Mouse (Mus musculus) cerebellum, adult 2 months (tissue): ENCODE measurements around the gene Gm7075. TPM values are rescaled to one million over a fixed set of nuclear protein-coding genes. Genes with fewer than 3 reads are reported as not detected.
A peak's percentile ranks its signal among the peaks of the same experiment; 100 is the strongest.

Experiments used
- DNase-seq, 2 experiments: peaks; one replicate each; pipeline ENCODE4 v3.0.0; 2021
- H3K27ac ChIP-seq: fragments of 200-500 bp; 2 replicates; pipeline ENCODE4 v1.5.1; 2012; ENCODE audit warnings: low read length, control low read depth, inconsistent platforms; ENCODE audit not compliant: insufficient read depth
- H3K27me3 ChIP-seq: fragments of 200-500 bp; 2 replicates; pipeline ENCODE4 v1.6.1; 2012; ENCODE audit warnings: inconsistent platforms, mild to moderate bottlenecking, low read length, moderate library complexity; ENCODE audit not compliant: control insufficient read depth, insufficient read depth
- H3K4me1 ChIP-seq: fragments of 200-500 bp; 2 replicates; pipeline ENCODE4 v1.6.1; 2011; ENCODE audit warnings: low read length; ENCODE audit not compliant: control insufficient read depth, insufficient read depth
- H3K4me3 ChIP-seq: fragments of 200-500 bp; replicated peaks from 2 replicates; pipeline ENCODE3; 2011; ENCODE audit warnings: mild to moderate bottlenecking, low read depth, low read length, control low read depth; ENCODE audit not compliant: insufficient read depth
- CTCF ChIP-seq: fragments of 200-500 bp; IDR thresholded peaks from 2 replicates; pipeline ENCODE4 v1.5.1; 2011; ENCODE audit warnings: low read depth, mild to moderate bottlenecking, control low read depth, low read length, moderate library complexity, borderline replicate concordance; ENCODE audit not compliant: insufficient read depth
- POLR2A ChIP-seq: fragments of 200-500 bp; IDR thresholded peaks from 2 replicates; pipeline ENCODE4 v1.6.1; 2011; ENCODE audit warnings: low read length, control low read depth, borderline replicate concordance; ENCODE audit not compliant: insufficient read depth
- WGBS: fragments of 180-500 bp; shearing (Covaris S2); methylation state at CpG from one replicate; pipeline ENCODE4 v1.1.7; 2018; 5-methylcytosine and 5-hydroxymethylcytosine counted together
- polyA plus RNA-seq: library from polyadenylated mRNA; depleted of rRNA; stranded (reverse); fragments of >200 nt; gene quantifications from 2 replicates; pipeline ENCODE4 v1.2.3, GENCODE M21; 2012

The Gm7075 gene
- polyA plus RNA-seq, 1 experiment, result not detected

GRCm38 (mm10) chr10:63439694-63440228 lies 18.2 kb upstream of the Gm7075 start:
- no peak for TF ChIP-seq POLR2A
- no peak for TF ChIP-seq CTCF
- no peak overlapping the region for H3K27ac ChIP-seq
- no peak for DNase-seq
- H3K27me3 ChIP-seq, result no peaks in the 10 kb centered on the region
- 75% methylated on average over 7 of the region's 7 CpGs for WGBS
- no peak overlapping the region for H3K4me3 ChIP-seq
- H3K4me1 ChIP-seq, result no peaks in the 10 kb centered on the region

- TF ChIP-seq CTCF (no peak), POLR2A (no peak)
- Histone ChIP-seq H3K27ac (no peak overlapping the region), H3K27me3 (no peaks in the 10 kb centered on the region), H3K4me3 (no peak overlapping the region), H3K4me1 (no peaks in the 10 kb centered on the region)
- DNase-seq, result no peak
Observed at GRCm38 (mm10) chr10:63438736-63439262, 17.2 kb upstream of the Gm7075 start.

GRCm38 (mm10) chr10:63432887-63433286 lies 11.3 kb upstream of the Gm7075 start:
- Histone ChIP-seq H3K4me3 (no peak overlapping the region), H3K27ac (no peak overlapping the region), H3K27me3 (no peaks in the 10 kb centered on the region), H3K4me1 (no peaks in the 10 kb centered on the region)
- no peak for DNase-seq
- TF ChIP-seq POLR2A, result no peak
- no peak for TF ChIP-seq CTCF
- 77% methylated on average over 2 of the region's 2 CpGs for WGBS

GRCm38 (mm10) chr10:63432099-63432498 lies 10.5 kb upstream of the Gm7075 start:
- Histone ChIP-seq H3K27ac (no peak overlapping the region), H3K4me1 (no peaks in the 10 kb centered on the region), H3K27me3 (no peaks in the 10 kb centered on the region), H3K4me3 (no peak overlapping the region)
- no peak for TF ChIP-seq POLR2A
- no peak for TF ChIP-seq CTCF
- 88% methylated on average over 8 of the region's 8 CpGs for WGBS
- no peak for DNase-seq

GRCm38 (mm10) chr10:63431221-63431736 lies 9.7 kb upstream of the Gm7075 start:
- no peak for DNase-seq
- no peak overlapping the region for H3K27ac ChIP-seq
- TF ChIP-seq CTCF, result no peak
- no peak for TF ChIP-seq POLR2A
- H3K4me3 ChIP-seq, result no peak overlapping the region
- H3K4me1 ChIP-seq, result no peaks in the 10 kb centered on the region
- WGBS, result 88% methylated on average over 7 of the region's 7 CpGs
- no peaks in the 10 kb centered on the region for H3K27me3 ChIP-seq

- DNase-seq, result peak; percentile 88 to 91
- TF ChIP-seq CTCF, result no peak
- no peak for TF ChIP-seq POLR2A
- H3K4me1 ChIP-seq, result no peaks in the 10 kb centered on the region
- H3K27me3 ChIP-seq, result no peaks in the 10 kb centered on the region
- no peak within 1 kb of the TSS for H3K27ac ChIP-seq
- under 1% methylated on average over 55 of the region's 55 CpGs for WGBS
- peak within 1 kb of the TSS; percentile 70 for H3K4me3 ChIP-seq
Observed at GRCm38 (mm10) chr10:63429785-63430305, 8.3 kb upstream of the Gm7075 start, which contains the start of gene Ctnna3. Gene Ctnna3 (plus strand): TSS chr10:63430098.

- Histone ChIP-seq H3K27ac (no peak overlapping the region), H3K4me3 (peak overlapping the region; percentile 70), H3K27me3 (no peaks in the 10 kb centered on the region), H3K4me1 (no peaks in the 10 kb centered on the region)
- DNase-seq, result peak; percentile 95 to 100
- under 1% methylated on average over 34 of the region's 34 CpGs for WGBS
- TF ChIP-seq POLR2A (no peak), CTCF (no peak)
Observed at GRCm38 (mm10) chr10:63429380-63429779, 7.8 kb upstream of the Gm7075 start.

- no peak overlapping the region for H3K27ac ChIP-seq
- TF ChIP-seq POLR2A, result no peak
- no peak for TF ChIP-seq CTCF
- H3K4me3 ChIP-seq, result peak overlapping the region; percentile 70
- no peaks in the 10 kb centered on the region for H3K4me1 ChIP-seq
- under 1% methylated on average over 11 of the region's 11 CpGs for WGBS
- no peak for DNase-seq
- no peaks in the 10 kb centered on the region for H3K27me3 ChIP-seq
Observed at GRCm38 (mm10) chr10:63429023-63429340, 7.4 kb upstream of the Gm7075 start.
